Mouse (Mus musculus): Measurements from ENCODE around the gene Nkapl. TPM values are rescaled to one million over a fixed set of nuclear protein-coding genes. Genes with fewer than 3 reads are reported as not detected.
"Not testable (repeated sequence)": the region's sequence is repeated elsewhere in the genome, so short reads cannot be mapped to it uniquely, and the experiment has no call there.

Gene Nkapl
- 0.43 TPM in 1 of 2 replicates, not detected in the other for total RNA-seq (2014; fragmentation: Nextera tagmentation)
- not detected in 2 replicates for total RNA-seq (2017)

DNA sequence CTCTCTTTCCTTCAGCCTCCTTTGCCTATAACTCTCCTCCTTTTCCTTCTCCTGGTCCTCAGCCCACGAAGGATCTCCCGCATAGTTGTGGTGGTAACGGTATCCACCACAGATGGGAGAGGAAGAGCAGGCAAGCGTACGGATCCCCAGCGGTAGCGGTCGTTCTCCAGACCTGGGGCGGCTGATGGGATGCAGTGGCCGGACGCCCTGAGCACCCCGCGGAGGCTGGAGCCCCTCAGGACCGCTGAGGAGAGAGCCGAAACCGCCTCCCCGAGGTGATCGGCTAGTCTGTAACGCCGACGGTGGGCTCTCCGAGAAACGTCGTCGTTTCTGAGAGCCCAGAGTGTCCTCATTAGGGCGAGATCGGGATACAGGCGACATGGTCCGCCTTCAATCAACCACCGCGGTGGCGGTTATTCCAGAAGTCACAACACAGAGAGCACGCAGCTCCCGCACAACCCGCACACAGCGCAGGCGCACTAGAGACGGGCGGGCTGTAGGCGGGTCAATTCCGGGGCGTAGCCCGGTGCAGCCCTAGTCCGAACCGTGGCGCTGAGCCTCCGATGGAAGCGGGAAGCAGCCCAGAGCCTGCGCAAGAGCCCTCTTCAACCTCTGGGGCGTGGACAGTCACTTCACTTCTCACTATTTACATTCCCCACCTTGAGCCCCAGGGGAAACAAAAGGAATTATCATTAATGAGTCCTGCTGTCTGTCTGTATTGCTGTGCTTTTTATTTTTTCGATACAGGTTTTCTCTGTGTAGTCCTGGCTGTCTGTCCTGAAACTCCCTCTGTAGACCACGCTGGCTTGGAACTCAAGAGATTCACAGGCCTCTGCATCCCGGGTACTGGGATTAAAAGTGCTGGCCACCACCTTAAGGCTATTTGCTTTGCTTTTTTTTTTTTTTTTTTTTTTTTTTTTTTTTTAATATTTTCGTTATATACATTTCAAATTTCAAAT is at the start of gene Nkapl:
Gene Nkapl (minus strand): TSS at position 449 of the 959 bp plus-strand sequence.
- ATAC-seq (replicated peaks; ENCODE audit: poor library complexity, severe bottlenecking) = peak; percentile 99

DNA sequence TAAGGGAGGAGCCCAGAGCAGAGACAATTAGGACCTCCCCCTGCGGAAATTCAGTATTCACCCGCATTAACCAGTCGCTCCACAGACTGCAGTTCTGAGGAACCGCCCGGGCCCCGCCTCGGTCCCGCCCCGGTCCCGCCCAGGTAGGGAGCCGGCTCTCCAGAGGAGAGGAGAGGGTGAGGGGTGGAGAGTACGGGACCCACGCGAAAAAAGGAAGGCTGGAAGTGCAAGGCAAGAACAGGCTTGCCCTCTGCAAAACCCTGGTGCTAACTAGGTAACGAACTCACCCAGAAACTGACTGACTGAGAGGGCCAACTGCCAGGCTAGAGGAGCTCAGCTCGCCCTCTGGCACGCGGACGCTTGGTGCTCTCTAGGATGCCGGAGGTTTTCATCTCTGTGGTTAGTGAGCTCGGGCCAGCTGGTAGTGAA is 37.9 kb upstream of the Nkapl start:
- ATAC-seq (replicated peaks; ENCODE audit: poor library complexity, severe bottlenecking) = peak; percentile 99

DNA sequence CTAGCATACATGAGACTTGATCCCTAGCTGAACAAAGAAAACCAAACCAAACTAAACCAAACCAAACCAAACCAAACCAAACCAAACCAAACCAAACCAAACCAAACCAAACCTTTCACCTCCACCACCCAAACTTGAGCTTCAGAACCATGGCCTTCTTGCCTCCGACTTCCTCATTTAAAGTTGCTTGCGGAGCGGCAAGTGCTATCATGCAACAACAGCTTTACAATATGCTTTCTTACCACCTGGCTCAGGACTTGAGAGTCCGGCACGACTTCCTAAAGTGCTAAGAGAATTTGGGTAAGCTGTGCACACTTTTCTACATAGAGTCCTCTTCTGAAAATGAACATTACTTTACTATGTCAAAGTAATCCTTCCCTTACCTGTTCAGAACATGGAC is 34.0 kb upstream of the Nkapl start:
- no peak for ATAC-seq (replicated peaks; ENCODE audit: poor library complexity, severe bottlenecking)

DNA sequence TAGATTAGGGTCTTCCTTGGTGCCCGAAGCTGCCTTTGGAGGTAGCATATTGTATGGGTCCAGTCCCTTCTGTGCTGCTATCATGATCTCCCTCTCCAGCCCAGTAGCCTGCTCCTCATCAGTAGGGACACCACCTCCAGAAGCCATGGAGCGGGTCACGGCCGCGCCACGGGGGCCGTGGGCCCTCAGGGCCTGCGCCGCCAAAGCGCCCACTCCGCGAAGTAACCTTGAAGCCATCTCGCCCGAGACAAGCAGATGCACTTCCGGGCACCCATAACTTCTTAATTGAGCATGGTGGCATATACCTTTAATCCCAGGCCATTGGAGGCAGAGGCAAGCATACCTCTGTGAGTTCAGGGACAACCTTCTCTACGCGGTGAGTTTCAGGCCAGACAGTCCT is 32.9 kb upstream of the Nkapl start, which contains the start of gene Gm11273:
Gene Gm11273 (minus strand): TSS at position 237 of the 400 bp plus-strand sequence.
- ATAC-seq (replicated peaks; ENCODE audit: poor library complexity, severe bottlenecking) = peak; percentile 61; the same call in 1 of the 2 replicates

DNA sequence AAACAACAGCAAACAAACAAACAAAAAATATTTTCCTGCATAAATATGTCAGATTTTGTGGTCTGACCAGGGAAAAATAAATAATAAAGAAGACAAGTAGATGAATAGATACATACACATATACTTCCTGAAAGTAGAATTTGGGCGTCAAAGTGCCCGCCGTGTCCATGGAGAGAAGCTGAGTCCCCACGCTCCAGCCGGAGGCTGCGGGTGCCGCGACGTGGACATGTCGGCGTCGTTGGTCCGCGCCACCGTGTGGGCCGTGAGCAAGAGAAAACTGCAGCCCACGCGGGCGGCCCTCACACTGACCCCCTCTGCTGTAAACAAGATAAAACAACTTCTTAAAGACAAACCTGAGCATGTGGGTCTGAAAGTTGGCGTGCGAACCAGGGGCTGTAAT is 26.8 kb upstream of the Nkapl start, which contains the start of gene AK157302:
Gene AK157302 (plus strand): TSS at position 144 of the 400 bp plus-strand sequence.
- peak; percentile 63 for ATAC-seq (replicated peaks; ENCODE audit: poor library complexity, severe bottlenecking)

DNA sequence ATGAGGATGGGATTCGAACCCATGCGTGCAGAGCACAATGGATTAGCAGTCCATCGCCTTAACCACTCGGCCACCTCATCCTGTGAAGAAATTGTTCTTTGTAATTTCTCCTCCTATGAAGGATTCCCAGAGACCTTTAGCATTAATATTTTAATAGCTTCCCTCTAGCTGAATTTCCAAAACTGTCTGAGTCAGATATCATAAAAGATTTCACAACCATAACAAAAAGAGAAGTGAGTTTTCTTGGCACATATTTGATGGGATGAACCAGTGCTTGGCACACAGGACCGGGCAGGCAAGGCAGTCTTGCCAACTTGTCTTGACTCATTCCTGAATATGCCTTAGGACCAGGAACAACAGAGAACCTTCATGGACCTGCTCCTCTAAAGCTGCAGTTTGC is 24.5 kb upstream of the Nkapl start:
- peak; percentile 58 for ATAC-seq (replicated peaks; ENCODE audit: poor library complexity, severe bottlenecking)

DNA sequence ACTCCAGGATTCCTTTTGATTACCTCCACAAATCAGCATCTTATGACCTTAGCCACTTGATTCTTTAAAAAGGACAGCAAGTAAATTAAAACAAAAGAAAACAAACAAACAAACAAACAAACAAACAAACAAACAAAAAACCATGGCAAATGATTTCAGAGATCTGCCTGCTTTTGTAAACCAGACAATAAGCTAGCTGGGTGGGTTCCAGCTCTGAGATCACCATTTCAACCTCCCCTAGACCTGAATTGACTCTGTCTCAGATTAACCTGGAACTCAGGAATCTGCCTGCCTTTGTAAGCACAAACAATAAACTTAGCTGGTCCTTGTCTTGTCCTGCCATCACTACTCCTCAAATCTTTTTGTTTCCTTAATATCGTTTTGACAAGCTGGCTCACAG is 18.6 kb upstream of the Nkapl start:
- ATAC-seq (replicated peaks; ENCODE audit: poor library complexity, severe bottlenecking) = no peak

DNA sequence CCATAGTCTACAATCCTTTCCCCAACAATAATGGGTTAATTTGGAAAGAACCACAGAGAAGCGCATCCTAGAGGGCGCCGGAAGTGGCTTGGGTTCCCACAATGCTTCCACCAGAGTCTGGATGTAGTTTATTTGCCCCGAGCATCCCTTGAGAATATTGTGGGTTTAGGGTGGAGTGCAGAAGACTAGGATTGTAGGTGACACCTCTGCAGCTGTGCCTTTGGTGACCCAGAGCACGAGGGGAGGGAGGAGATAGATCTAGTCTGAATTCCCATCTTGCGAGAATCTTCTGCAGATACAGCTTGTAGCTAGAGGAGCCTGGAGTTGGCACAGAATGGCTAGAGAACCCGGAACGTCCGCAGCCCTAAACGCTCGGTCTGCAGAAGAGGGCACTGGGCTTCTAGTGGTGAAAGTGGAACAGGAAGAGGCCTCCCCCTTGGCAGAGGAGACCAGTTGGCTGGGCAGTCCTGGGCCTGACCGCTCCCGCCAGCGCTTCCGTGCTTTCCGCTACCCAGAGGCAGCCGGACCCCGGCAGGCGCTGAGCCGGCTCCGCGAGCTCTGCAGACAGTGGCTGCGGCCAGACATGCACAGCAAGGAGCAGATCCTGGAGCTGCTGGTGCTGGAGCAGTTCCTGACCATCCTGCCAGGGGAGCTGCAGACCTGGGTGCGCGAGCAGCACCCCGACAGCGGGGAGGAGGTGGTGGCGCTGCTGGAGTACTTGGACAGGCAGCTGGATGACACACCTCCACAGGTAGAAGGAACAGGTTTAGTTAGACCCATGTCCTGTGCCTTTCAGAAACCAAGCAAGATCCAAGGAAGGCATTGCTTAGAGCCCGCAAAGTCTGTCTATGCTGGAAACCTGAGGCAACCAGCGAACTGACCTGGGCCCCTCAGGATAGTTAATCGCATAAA is 10.7 kb upstream of the Nkapl start, which contains the start of the genes Zkscan4 and Gm10065:
Gene Zkscan4 (plus strand): TSS at position 149 of the 912 bp plus-strand sequence.
Gene Gm10065 (minus strand): TSS at position 683 of the 912 bp plus-strand sequence.
- peak; percentile 94 for ATAC-seq (replicated peaks; ENCODE audit: poor library complexity, severe bottlenecking)

DNA sequence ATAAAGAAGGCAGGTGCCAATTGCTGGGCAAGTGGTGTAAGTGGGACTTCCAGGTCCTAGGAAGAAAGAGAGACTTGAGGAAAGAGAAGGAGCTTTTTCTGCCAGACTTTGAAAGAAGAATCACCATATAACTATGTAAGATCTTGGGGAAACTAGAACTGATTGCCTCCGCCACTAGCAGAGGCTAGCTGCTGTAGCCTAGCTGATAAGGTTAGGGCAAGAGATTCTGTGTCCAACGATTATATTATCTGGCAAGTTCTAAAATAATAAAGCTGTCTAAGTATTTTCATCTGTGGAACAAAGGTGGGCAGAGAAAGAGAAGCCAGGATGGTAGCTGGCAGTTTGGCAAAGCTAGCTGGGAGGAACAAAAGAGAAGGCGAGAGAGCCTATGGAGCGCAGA is 4.1 kb upstream of the Nkapl start:
- no peak for ATAC-seq (replicated peaks; ENCODE audit: poor library complexity, severe bottlenecking)

DNA sequence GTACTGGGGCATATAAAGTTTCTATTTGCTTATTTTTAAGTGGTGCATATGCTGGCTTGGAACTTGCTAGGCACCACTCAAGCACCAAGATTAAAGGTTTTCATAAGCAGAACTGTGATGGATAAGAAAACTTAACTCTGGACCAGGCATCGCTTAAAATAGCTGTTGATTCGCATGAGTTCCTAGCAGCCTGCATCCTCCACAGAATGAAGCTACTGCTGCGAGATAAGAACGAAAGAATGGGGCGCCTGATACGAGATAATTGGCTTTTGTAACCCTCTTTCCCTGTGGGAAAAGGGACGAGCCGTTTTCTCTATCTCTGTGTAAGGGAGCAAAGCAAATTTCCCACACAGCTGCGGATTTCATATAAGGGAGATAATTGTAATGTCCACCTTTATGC is 788 bp upstream of the Nkapl start:
- no peak for ATAC-seq (replicated peaks; ENCODE audit: poor library complexity, severe bottlenecking)

DNA sequence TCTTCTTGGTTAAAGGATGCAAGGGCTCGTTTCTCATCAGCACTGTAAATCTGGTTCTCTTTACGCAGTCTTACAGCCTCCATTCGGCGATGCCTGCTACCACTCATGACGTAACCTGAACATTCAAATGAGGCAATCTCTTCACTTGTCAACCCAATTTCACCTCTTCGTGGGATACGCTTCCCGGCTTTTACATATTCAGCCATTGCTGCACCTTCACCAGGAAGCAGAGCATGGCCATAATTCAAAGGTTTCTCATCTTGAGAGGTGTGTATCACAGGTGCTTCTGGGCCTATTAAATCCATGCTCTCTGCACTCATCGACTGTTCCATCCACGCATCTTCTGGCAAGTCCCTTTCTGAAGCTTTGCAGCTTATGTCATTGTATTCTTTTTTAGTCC is 973 bp downstream of the Nkapl start:
- ATAC-seq (replicated peaks; ENCODE audit: poor library complexity, severe bottlenecking) = no peak

DNA sequence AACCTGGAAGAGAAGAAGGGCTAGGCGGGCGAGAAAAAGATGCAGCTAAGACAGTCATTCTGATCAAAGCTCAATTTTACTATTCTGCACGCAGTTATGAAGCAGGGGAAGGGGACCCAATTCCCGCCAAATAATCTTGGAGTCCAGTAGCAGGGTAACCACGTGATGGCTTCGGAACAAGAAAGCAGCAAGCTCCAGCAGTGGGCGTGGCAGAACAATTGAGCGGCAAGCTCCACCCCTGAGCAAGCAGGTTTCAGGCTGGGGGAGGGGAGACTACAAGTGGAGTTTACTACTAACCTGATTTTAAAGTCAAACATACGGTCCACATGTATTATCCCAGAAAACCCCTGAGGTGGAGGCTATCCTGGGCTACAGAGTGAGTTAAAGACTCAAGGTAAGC is 5.8 kb downstream of the Nkapl start:
- ATAC-seq (replicated peaks; ENCODE audit: poor library complexity, severe bottlenecking) = not testable (repeated sequence)

DNA sequence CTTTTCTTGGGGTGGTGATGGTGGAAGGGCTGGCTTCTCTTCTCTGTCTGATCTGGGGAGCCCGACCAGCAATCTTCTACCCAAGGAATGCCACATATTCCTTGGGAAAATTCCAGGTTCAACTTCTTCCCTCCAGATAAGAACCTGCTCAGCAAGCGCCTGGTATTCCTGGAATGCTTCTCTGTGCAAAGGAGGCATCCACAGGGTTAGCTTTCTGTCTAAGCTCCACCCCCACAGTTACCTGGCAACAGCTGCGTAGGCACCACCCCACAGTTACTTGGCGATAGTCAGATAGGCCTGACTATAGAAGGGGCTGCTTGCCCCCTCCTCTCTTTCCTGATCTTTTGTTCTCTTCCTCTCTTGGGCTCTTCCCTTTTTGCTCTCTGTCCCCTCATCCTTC is 12.0 kb downstream of the Nkapl start:
- ATAC-seq (replicated peaks; ENCODE audit: poor library complexity, severe bottlenecking) = no peak

DNA sequence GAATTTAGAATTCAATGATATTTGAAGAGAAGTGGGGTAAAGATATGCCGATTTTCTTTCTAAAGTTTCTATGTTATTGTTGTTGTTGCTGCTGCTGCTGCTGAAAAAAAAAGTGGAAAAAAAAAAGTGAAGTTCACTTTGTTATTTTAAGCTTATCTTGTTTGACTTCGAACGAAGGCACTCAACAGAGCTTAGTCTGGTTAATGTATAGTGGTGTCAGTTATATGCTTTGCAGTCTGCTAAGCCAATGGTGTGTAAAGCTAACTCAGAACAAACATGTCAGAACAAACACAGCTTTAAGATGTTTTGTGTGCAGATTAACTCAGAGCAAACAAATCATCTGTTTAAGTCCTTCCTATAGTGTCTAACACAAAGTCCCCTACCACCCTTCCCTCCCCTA is 14.2 kb downstream of the Nkapl start:
- ATAC-seq (replicated peaks; ENCODE audit: poor library complexity, severe bottlenecking) = no peak

DNA sequence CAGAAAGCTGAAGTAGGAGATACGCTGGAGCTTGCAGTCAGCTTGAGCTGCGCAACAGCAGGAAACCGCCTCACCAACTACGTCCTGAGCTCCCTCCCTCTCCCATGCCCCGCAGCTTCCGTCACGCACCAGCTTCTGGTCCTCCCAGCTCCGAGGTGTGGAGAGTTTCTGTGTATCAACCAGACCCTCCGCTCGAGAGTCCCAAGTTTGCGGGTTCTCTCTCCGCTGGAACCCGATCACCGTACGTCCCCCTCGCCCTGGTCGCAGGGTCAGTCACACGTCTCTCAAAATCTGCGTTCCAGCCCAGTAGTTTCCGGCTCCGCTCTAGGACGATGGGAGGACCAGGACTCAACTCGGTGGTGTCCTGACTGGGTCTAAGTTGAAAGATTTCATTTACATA is 14.9 kb downstream of the Nkapl start, which contains the start of gene Zscan26:
Gene Zscan26 (minus strand): TSS at position 282 of the 400 bp plus-strand sequence.
- peak; percentile 98 for ATAC-seq (replicated peaks; ENCODE audit: poor library complexity, severe bottlenecking)

DNA sequence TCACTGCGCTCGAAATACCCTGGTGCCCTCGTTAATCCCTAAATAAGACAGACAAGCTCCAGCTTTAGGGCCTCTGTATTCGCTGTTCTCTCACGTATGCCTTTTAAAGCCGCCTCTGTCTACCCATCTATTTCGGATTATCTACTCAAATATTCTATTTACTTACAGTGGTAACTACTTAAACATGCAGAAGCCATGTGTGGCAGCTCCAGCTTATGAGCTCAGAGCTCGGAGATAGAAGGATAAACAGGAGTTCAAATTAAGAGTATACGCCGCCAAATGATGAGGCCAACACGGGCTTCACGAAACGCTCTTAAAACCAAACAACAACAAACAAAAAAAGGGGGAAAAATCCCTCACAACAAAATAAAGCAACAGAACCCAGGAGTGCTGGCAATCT is 15.3 kb downstream of the Nkapl start:
- ATAC-seq (replicated peaks; ENCODE audit: poor library complexity, severe bottlenecking) = no peak

DNA sequence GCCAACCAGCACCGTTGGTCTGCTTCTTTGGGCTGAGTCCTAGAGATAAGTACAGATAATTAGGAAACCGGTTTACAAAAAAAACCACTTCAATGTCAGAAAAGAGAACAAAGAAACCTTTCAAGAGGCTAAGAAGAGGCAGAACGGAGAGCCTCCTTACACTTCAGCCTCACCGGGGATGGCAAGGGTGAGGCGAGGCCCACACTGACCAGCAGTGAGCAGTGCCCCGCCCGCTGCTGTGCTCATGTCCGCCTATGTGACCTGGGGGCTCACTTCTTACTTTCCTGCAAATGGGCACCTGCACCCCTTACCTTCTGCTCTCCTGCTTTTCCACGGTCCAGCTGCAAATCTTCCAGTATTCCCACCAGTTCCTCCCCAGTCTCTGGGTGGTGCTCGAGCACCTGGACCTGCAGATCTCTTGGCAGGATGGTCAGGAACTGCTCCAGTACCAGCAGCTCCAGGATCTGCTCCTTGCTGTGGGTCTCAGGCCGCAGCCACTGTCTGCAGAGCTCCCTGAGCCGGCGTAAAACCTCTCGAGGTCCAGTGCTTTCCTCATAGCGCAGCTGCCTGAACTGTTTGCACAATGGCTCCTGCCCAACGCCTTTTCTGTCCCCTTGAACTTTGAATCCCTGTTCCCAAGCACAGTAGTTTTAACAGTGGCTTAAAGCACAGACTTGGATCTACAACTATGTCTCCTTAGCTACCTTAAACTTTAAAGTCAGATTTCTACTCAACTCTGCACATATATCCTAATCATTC is 20.3 kb downstream of the Nkapl start:
- no peak for ATAC-seq (replicated peaks; ENCODE audit: poor library complexity, severe bottlenecking)

DNA sequence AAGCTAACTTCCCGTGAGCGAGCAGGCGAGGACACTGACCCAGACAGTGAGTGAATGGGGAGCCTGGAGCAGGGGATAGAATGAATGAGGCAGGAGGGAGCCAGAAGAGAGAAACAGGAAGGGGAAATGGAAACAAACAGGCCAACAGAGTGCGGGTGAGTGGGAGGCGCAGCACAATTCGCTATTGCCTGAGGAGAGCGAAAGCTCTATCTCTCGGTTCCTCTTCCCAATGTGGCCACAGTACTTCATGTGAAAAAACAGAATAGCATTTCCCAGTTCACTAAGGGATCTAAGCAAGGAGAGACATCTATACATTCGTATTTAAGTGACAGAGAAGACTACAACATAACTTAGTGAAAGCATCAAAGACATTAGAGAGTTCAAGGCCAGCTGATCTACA is 21.5 kb downstream of the Nkapl start:
- peak; percentile 17; the same call in 1 of the 2 replicates for ATAC-seq (replicated peaks; ENCODE audit: poor library complexity, severe bottlenecking)

DNA sequence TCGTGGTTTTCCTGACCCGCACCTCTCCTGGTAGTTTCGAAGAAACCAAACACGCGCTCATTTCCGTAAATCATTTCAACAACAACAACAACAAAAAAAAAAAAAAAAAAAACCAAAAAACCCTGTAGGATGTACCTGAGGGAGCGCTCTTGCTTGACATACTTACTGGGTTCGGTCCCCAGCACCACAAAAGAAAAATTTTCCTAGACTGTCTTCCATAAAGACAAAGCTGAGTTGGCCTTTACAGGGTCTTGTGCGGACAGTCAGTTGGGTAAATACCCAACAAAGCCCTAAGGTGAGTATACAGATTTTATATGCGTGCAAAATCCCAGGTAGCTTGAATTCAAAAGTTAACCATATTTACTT is 27.1 kb downstream of the Nkapl start:
- ATAC-seq (replicated peaks; ENCODE audit: poor library complexity, severe bottlenecking) = no peak
